Mouse (Mus musculus): Measurements from ENCODE around the gene Slc30a1. TPM values are rescaled to one million over a fixed set of nuclear protein-coding genes. Genes with fewer than 3 reads are reported as not detected.

The Slc30a1 gene
- polyA plus RNA-seq, 1 experiment from 2014 or later: 2.3 TPM

- DNase-seq: no peak
- H3K27ac ChIP-seq (replicated peaks; ENCODE audit: low read depth, low read length): no peak overlapping the region
- H3K27me3 ChIP-seq (ENCODE audit: control insufficient read depth, insufficient read depth, low read length): no peaks in the 10 kb centered on the region
- no peak for ATAC-seq (ENCODE audit: low FRiP score, low TSS enrichment)
- H3K4me3 ChIP-seq (replicated peaks; ENCODE audit: low read depth, low read length): no peak overlapping the region
- no peaks in the 10 kb centered on the region for H3K9me3 ChIP-seq (ENCODE audit: control insufficient read depth, low read length)
- H3K4me1 ChIP-seq (ENCODE audit: control insufficient read depth, insufficient read depth, low read length): no peaks in the 10 kb centered on the region
- no peak overlapping the region for H3K9ac ChIP-seq (replicated peaks; ENCODE audit: low read length)
- H3K4me2 ChIP-seq (ENCODE audit: low read length): no peak overlapping the region
- 78% methylated on average over 3 of the region's 3 CpGs for WGBS
- H3K36me3 ChIP-seq (ENCODE audit: control insufficient read depth, insufficient read depth, low read length): no peaks in the 10 kb centered on the region
Measured at GRCm38 (mm10) chr1:191926681-191927080, 20.1 kb downstream of the Slc30a1 start.

GRCm38 (mm10) chr1:191928345-191928744 is 21.8 kb downstream of the Slc30a1 start:
- whole genome bisulfite sequencing: 83% methylated on average over 7 of the region's 7 CpGs
- Histone ChIP-seq H3K9me3 (ENCODE audit: control insufficient read depth, low read length) (no peaks in the 10 kb centered on the region), H3K27ac (replicated peaks; ENCODE audit: low read depth, low read length) (no peak overlapping the region), H3K4me2 (ENCODE audit: low read length) (no peak overlapping the region), H3K4me1 (ENCODE audit: control insufficient read depth, insufficient read depth, low read length) (no peaks in the 10 kb centered on the region), H3K36me3 (ENCODE audit: control insufficient read depth, insufficient read depth, low read length) (no peaks in the 10 kb centered on the region), H3K27me3 (ENCODE audit: control insufficient read depth, insufficient read depth, low read length) (no peaks in the 10 kb centered on the region), H3K4me3 (replicated peaks; ENCODE audit: low read depth, low read length) (no peak overlapping the region), H3K9ac (replicated peaks; ENCODE audit: low read length) (no peak overlapping the region)
- DNase-seq (no peak), ATAC-seq (ENCODE audit: low FRiP score, low TSS enrichment) (no peak)

- no peak overlapping the region for H3K4me2 ChIP-seq (ENCODE audit: low read length)
- ATAC-seq (ENCODE audit: low FRiP score, low TSS enrichment) (no peak), DNase-seq (no peak)
- H3K4me1 ChIP-seq (ENCODE audit: control insufficient read depth, insufficient read depth, low read length): no peaks in the 10 kb centered on the region
- H3K4me3 ChIP-seq (replicated peaks; ENCODE audit: low read depth, low read length): no peak overlapping the region
- H3K36me3 ChIP-seq (ENCODE audit: control insufficient read depth, insufficient read depth, low read length): no peaks in the 10 kb centered on the region
- H3K9me3 ChIP-seq (ENCODE audit: control insufficient read depth, low read length): no peaks in the 10 kb centered on the region
- H3K27ac ChIP-seq (replicated peaks; ENCODE audit: low read depth, low read length): no peak overlapping the region
- H3K9ac ChIP-seq (replicated peaks; ENCODE audit: low read length): no peak overlapping the region
- no peaks in the 10 kb centered on the region for H3K27me3 ChIP-seq (ENCODE audit: control insufficient read depth, insufficient read depth, low read length)
- WGBS: 84% methylated on average over 8 of the region's 8 CpGs
Measured at GRCm38 (mm10) chr1:191929065-191929464, 22.5 kb downstream of the Slc30a1 start.

- ATAC-seq (ENCODE audit: low FRiP score, low TSS enrichment): no peak
- 68% methylated on average over 12 of the region's 12 CpGs for WGBS
- Histone ChIP-seq H3K36me3 (ENCODE audit: control insufficient read depth, insufficient read depth, low read length) (no peaks in the 10 kb centered on the region), H3K27ac (replicated peaks; ENCODE audit: low read depth, low read length) (no peak overlapping the region), H3K4me1 (ENCODE audit: control insufficient read depth, insufficient read depth, low read length) (no peaks in the 10 kb centered on the region), H3K4me3 (replicated peaks; ENCODE audit: low read depth, low read length) (no peak overlapping the region), H3K27me3 (ENCODE audit: control insufficient read depth, insufficient read depth, low read length) (no peaks in the 10 kb centered on the region), H3K4me2 (ENCODE audit: low read length) (no peak overlapping the region), H3K9me3 (ENCODE audit: control insufficient read depth, low read length) (no peaks in the 10 kb centered on the region), H3K9ac (replicated peaks; ENCODE audit: low read length) (no peak overlapping the region)
- no peak for DNase-seq
Measured at GRCm38 (mm10) chr1:191929897-191930524, 23.4 kb downstream of the Slc30a1 start.

- H3K4me3 ChIP-seq (replicated peaks; ENCODE audit: low read depth, low read length): no peak overlapping the region
- H3K9ac ChIP-seq (replicated peaks; ENCODE audit: low read length): no peak overlapping the region
- ATAC-seq (ENCODE audit: low FRiP score, low TSS enrichment): no peak
- no peaks in the 10 kb centered on the region for H3K9me3 ChIP-seq (ENCODE audit: control insufficient read depth, low read length)
- 88% methylated on average over 3 of the region's 3 CpGs for whole genome bisulfite sequencing
- H3K4me1 ChIP-seq (ENCODE audit: control insufficient read depth, insufficient read depth, low read length): no peaks in the 10 kb centered on the region
- no peak for DNase-seq
- H3K4me2 ChIP-seq (ENCODE audit: low read length): no peak overlapping the region
- H3K27ac ChIP-seq (replicated peaks; ENCODE audit: low read depth, low read length): no peak overlapping the region
- no peaks in the 10 kb centered on the region for H3K36me3 ChIP-seq (ENCODE audit: control insufficient read depth, insufficient read depth, low read length)
- no peaks in the 10 kb centered on the region for H3K27me3 ChIP-seq (ENCODE audit: control insufficient read depth, insufficient read depth, low read length)
Measured at GRCm38 (mm10) chr1:191930525-191931105, 24.0 kb downstream of the Slc30a1 start.

- Histone ChIP-seq H3K27ac (replicated peaks; ENCODE audit: low read depth, low read length) (peak overlapping the region; percentile 14; the same call in 1 of the 2 replicates), H3K36me3 (ENCODE audit: control insufficient read depth, insufficient read depth, low read length) (no peaks in the 10 kb centered on the region), H3K9me3 (ENCODE audit: control insufficient read depth, low read length) (no peaks in the 10 kb centered on the region), H3K4me2 (ENCODE audit: low read length) (no peak overlapping the region), H3K4me3 (replicated peaks; ENCODE audit: low read depth, low read length) (no peak overlapping the region), H3K27me3 (ENCODE audit: control insufficient read depth, insufficient read depth, low read length) (no peaks in the 10 kb centered on the region), H3K9ac (replicated peaks; ENCODE audit: low read length) (no peak overlapping the region), H3K4me1 (ENCODE audit: control insufficient read depth, insufficient read depth, low read length) (no peaks in the 10 kb centered on the region)
- DNase-seq: no peak
- 75% methylated on average over 8 of the region's 8 CpGs for WGBS
- no peak for ATAC-seq (ENCODE audit: low FRiP score, low TSS enrichment)
Measured at GRCm38 (mm10) chr1:191932286-191932985, 25.9 kb downstream of the Slc30a1 start.

GRCm38 (mm10) chr1:191932986-191933632 is 26.5 kb downstream of the Slc30a1 start:
- H3K9ac ChIP-seq (replicated peaks; ENCODE audit: low read length): no peak overlapping the region
- H3K9me3 ChIP-seq (ENCODE audit: control insufficient read depth, low read length): no peaks in the 10 kb centered on the region
- 85% methylated on average over 4 of the region's 4 CpGs for WGBS
- no peak overlapping the region for H3K4me2 ChIP-seq (ENCODE audit: low read length)
- H3K36me3 ChIP-seq (ENCODE audit: control insufficient read depth, insufficient read depth, low read length): no peaks in the 10 kb centered on the region
- peak overlapping the region; percentile 14; the same call in 1 of the 2 replicates for H3K27ac ChIP-seq (replicated peaks; ENCODE audit: low read depth, low read length)
- H3K4me1 ChIP-seq (ENCODE audit: control insufficient read depth, insufficient read depth, low read length): no peaks in the 10 kb centered on the region
- ATAC-seq (ENCODE audit: low FRiP score, low TSS enrichment) (no peak), DNase-seq (no peak)
- no peaks in the 10 kb centered on the region for H3K27me3 ChIP-seq (ENCODE audit: control insufficient read depth, insufficient read depth, low read length)
- H3K4me3 ChIP-seq (replicated peaks; ENCODE audit: low read depth, low read length): no peak overlapping the region

- no peak for DNase-seq
Measured at GRCm38 (mm10) chr1:191943638-191944037, 37.1 kb downstream of the Slc30a1 start.

More at GRCm38 (mm10) chr1:191943638-191944037, 37.1 kb downstream of the Slc30a1 start:
- Histone ChIP-seq H3K36me3 (ENCODE audit: control insufficient read depth, insufficient read depth, low read length) (no peaks in the 10 kb centered on the region), H3K27me3 (ENCODE audit: control insufficient read depth, insufficient read depth, low read length) (no peaks in the 10 kb centered on the region), H3K27ac (replicated peaks; ENCODE audit: low read depth, low read length) (no peak overlapping the region), H3K9ac (replicated peaks; ENCODE audit: low read length) (no peak overlapping the region), H3K9me3 (ENCODE audit: control insufficient read depth, low read length) (no peaks in the 10 kb centered on the region), H3K4me3 (replicated peaks; ENCODE audit: low read depth, low read length) (no peak overlapping the region), H3K4me2 (ENCODE audit: low read length) (no peak overlapping the region), H3K4me1 (ENCODE audit: control insufficient read depth, insufficient read depth, low read length) (no peaks in the 10 kb centered on the region)
- no peak for ATAC-seq (ENCODE audit: low FRiP score, low TSS enrichment)
- WGBS: 86% methylated on average over 6 of the region's 6 CpGs

All from midbrain, embryonic 14.5 days (tissue).